Mouse (Mus musculus): ENCODE data around the gene Mindy4.

The Mindy4 gene

GRCm38 (mm10) chr6:55258428-55259325 lies 55.5 kb downstream of the Mindy4 start:
- no peak for DNase-seq

GRCm38 (mm10) chr6:55262161-55262560 lies 59.0 kb downstream of the Mindy4 start:
- no peak for DNase-seq

- DNase-seq: no peak
Observed at GRCm38 (mm10) chr6:55263490-55264046, 60.4 kb downstream of the Mindy4 start.

GRCm38 (mm10) chr6:55264741-55265366 lies 61.7 kb downstream of the Mindy4 start:
- no peak for DNase-seq

- no peak for DNase-seq
Observed at GRCm38 (mm10) chr6:55272952-55273351, 69.8 kb downstream of the Mindy4 start.

GRCm38 (mm10) chr6:55273463-55273862 lies 70.3 kb downstream of the Mindy4 start:
- DNase-seq: no peak

- DNase-seq: no peak
Observed at GRCm38 (mm10) chr6:55275000-55275399, 71.8 kb downstream of the Mindy4 start.

- DNase-seq: no peak
Observed at GRCm38 (mm10) chr6:55275786-55276185, 72.6 kb downstream of the Mindy4 start.

- DNase-seq: no peak
Observed at GRCm38 (mm10) chr6:55276692-55277282, 73.6 kb downstream of the Mindy4 start.

- DNase-seq: no peak
Observed at GRCm38 (mm10) chr6:55278086-55278485, 74.9 kb downstream of the Mindy4 start.

- DNase-seq: peak; percentile 41
Observed at GRCm38 (mm10) chr6:55278520-55278919, 75.3 kb downstream of the Mindy4 start.

GRCm38 (mm10) chr6:55280979-55281378 lies 77.8 kb downstream of the Mindy4 start:
- no peak for DNase-seq

- DNase-seq: no peak
Observed at GRCm38 (mm10) chr6:55281687-55282086, 78.5 kb downstream of the Mindy4 start.

GRCm38 (mm10) chr6:55282348-55282747 lies 79.2 kb downstream of the Mindy4 start:
- no peak for DNase-seq

- no peak for DNase-seq
Observed at GRCm38 (mm10) chr6:55285218-55285617, 82.0 kb downstream of the Mindy4 start.

- DNase-seq: peak; percentile 19
Observed at GRCm38 (mm10) chr6:55288007-55288602, 84.9 kb downstream of the Mindy4 start.

- DNase-seq: peak; percentile 23
Observed at GRCm38 (mm10) chr6:55294549-55295131, 91.5 kb downstream of the Mindy4 start.

GRCm38 (mm10) chr6:55295325-55295724 lies 92.1 kb downstream of the Mindy4 start:
- DNase-seq: no peak

- peak; percentile 42 for DNase-seq
Observed at GRCm38 (mm10) chr6:55299482-55299881, 96.3 kb downstream of the Mindy4 start.

GRCm38 (mm10) chr6:55299917-55300316 lies 96.7 kb downstream of the Mindy4 start:
- no peak for DNase-seq

- no peak for DNase-seq
Observed at GRCm38 (mm10) chr6:55300704-55301103, 97.5 kb downstream of the Mindy4 start.

- DNase-seq: no peak
Observed at GRCm38 (mm10) chr6:55310179-55310578, 107.0 kb downstream of the Mindy4 start.

- DNase-seq: no peak
Observed at GRCm38 (mm10) chr6:55311962-55312361, 108.8 kb downstream of the Mindy4 start.
